9 mouse cellular contexts compared by ENCODE assay signal in genomic region chr1:72944805-72945749, GRCm38 (mm10).
DNase-seq lines count a peak whose midpoint lies in the region; ATAC-seq and TF ChIP-seq lines count a peak whose summit lies in the region.
"Had no signal": no experiment of that assay in that cellular context is flagged by ENCODE, and none has a peak within 500 bp of the region (broad histone marks: within the 10 kb centered on the region; RNA-seq: fewer than 3 reads in every experiment).

No protein-coding gene starts in this region.

- H3K27me3 ChIP-seq in forebrain, embryonic 13.5 days, result peaks cover 3% of the 10 kb centered on the region; the same call in 1 of the 2 replicates
- H3K27me3 ChIP-seq in limb, embryonic 10.5 days (ENCODE audit: low read depth, poor library complexity, severe bottlenecking), result no peaks in the 10 kb centered on the region

- H3K4me3 ChIP-seq in gastrocnemius, adult 2 months, result 0 out of 2 replicates have a peak overlapping the region, but pooled peaks have one; percentile 2
- H3K4me3 ChIP-seq in forebrain, embryonic 13.5 days, result no peak overlapping the region
- peak overlapping the region; percentile 39 for H3K4me3 ChIP-seq in limb, embryonic 10.5 days

- ATAC-seq in forebrain, embryonic 13.5 days, result no peak

- H3K36me3 ChIP-seq in forebrain, embryonic 13.5 days (ENCODE audit: poor library complexity, severe bottlenecking), result no peaks in the 10 kb centered on the region
- H3K36me3 ChIP-seq in limb, embryonic 10.5 days, result no peaks in the 10 kb centered on the region

- H3K4me2 ChIP-seq in forebrain, embryonic 13.5 days, result peak overlapping the region; percentile 46

- peak overlapping the region; percentile 65 for H3K27ac ChIP-seq in gastrocnemius, adult 2 months
- H3K27ac ChIP-seq in forebrain, embryonic 13.5 days, result no peak overlapping the region
- peak overlapping the region; percentile 80 for H3K27ac ChIP-seq in limb, embryonic 10.5 days

- intact Hi-C loops in gastrocnemius, adult 2 months (cut with DNase I), result no loop called here

- H3K9me3 ChIP-seq in forebrain, embryonic 13.5 days (replicated peaks), result no peaks in the 10 kb centered on the region
- H3K9me3 ChIP-seq in limb, embryonic 10.5 days (replicated peaks), result no peaks in the 10 kb centered on the region

- peaks cover 11% of the 10 kb centered on the region; the same call in 1 of the 2 replicates for H3K4me1 ChIP-seq in forebrain, embryonic 13.5 days
- peaks cover 26% of the 10 kb centered on the region for H3K4me1 ChIP-seq in limb, embryonic 10.5 days

- peak; percentile 36 for DNase-seq in gastrocnemius, adult 2 months
- DNase-seq in gastrocnemius, postnatal 10 days, result no peak
- peak; percentile 62 for DNase-seq in limb, embryonic 10.5 days (ENCODE audit: low spot score)
- DNase-seq in neural tube, embryonic 10.5 days (ENCODE audit: extremely low spot score, low spot score), result peak; percentile 50
- no peak for DNase-seq in left cerebral cortex, adult 11 months (ENCODE audit: low spot score)
- DNase-seq in layer of hippocampus, adult 9-11 months, result no peak
- no peak for DNase-seq in right cerebral cortex, postnatal 10 days (ENCODE audit: low spot score in 2 of 2)
- DNase-seq: cerebellum, postnatal 14 days had no signal

- WGBS in forebrain, embryonic 13.5 days, result 7% methylated on average over 21 of the region's 21 CpGs
- 9% methylated on average over 21 of the region's 21 CpGs for WGBS in limb, embryonic 10.5 days

- H3K9ac ChIP-seq in forebrain, embryonic 13.5 days, result no peak overlapping the region; the same call in 1 of the 2 replicates

- no peak for TF ChIP-seq CTCF in gastrocnemius, adult 2 months (IDR thresholded peaks at IDR 0.05)

Comparison
In these comparisons a context has a peak if more than half of its experiments do, and no peak if none do; other contexts are left out.
1. DNase-seq: peak in gastrocnemius, adult 2 months (single experiment), limb, embryonic 10.5 days (single experiment) and neural tube, embryonic 10.5 days (single experiment); none in gastrocnemius, postnatal 10 days (single experiment), left cerebral cortex, adult 11 months (single experiment), layer of hippocampus, adult 9-11 months (single experiment) and right cerebral cortex, postnatal 10 days (0 of 2).